Mouse (Mus musculus): Measurements from ENCODE around the gene Bicra.

GRCm38 (mm10) chr7:15991764-15992163 lies 56.0 kb downstream of the Bicra start:
- TF ChIP-seq POLR2A (IDR thresholded peaks at IDR 0.05; ENCODE audit: extremely low read depth, insufficient read depth, low read length), result no peak
- no peak for TF ChIP-seq CTCF (IDR thresholded peaks at IDR 0.05; ENCODE audit: extremely low read depth, insufficient read depth, low read length)
